In the genomic region with DNA sequence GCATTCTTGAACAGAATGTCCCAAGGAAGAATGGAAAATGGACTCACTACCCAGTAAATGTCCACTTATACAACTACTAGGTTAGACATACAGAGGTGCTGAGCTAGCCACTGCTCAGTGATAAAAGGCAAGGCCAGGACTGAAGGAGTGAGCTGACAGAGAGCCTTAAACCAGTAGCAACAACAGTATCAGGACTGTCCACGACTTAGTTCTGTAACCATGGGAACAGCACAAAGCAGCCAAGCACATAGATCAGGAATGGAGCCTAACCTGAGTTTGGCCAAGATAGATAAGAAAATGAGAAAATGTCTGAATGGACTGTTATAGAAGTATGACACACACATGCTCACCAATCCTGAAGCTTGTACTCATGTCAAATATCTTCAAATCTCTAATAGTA, we compare ENCODE assay signal across 21 mouse cellular contexts.
"Had no signal": no experiment of that assay in that cellular context is flagged by ENCODE, and none has a peak within 500 bp of the region (broad histone marks: within the 10 kb centered on the region; RNA-seq: fewer than 3 reads in every experiment).

No protein-coding gene starts in this region.

- H3K36me3 ChIP-seq: intestine, embryonic 15.5 days; limb, embryonic 10.5 days; limb, embryonic 13.5 days; liver, embryonic 12.5 days; liver, embryonic 15.5 days; lung, embryonic 15.5 days; neural tube, embryonic 12.5 days; neural tube, embryonic 15.5 days; stomach, embryonic 15.5 days had no signal

- H3K4me2 ChIP-seq: intestine, embryonic 15.5 days; limb, embryonic 13.5 days; liver, embryonic 12.5 days; liver, embryonic 15.5 days; lung, embryonic 15.5 days; neural tube, embryonic 12.5 days; neural tube, embryonic 15.5 days; stomach, embryonic 15.5 days had no signal

- H3K9ac ChIP-seq: intestine, embryonic 15.5 days; limb, embryonic 13.5 days; liver, embryonic 12.5 days; liver, embryonic 15.5 days; lung, embryonic 15.5 days; neural tube, embryonic 12.5 days; neural tube, embryonic 15.5 days; stomach, embryonic 15.5 days had no signal

- H3K4me3 ChIP-seq: intestine, embryonic 15.5 days; limb, embryonic 10.5 days; limb, embryonic 13.5 days; liver, embryonic 12.5 days; liver, embryonic 15.5 days; lung, embryonic 15.5 days; neural tube, embryonic 12.5 days; neural tube, embryonic 15.5 days; stomach, embryonic 15.5 days had no signal

- DNase-seq: kidney, adult 11 months; kidney, adult 9 months; kidney, postnatal 14 days; kidney, postnatal 4 days; liver; lung, adult 18-20 months; lung, postnatal 14 days; lung, postnatal 4 days; right cerebral cortex, adult 18-20 months; right cerebral cortex, postnatal 25 days; spleen, adult 18-20 months; thymus, postnatal 25 days had no signal

- H3K27ac ChIP-seq: intestine, embryonic 15.5 days; limb, embryonic 10.5 days; limb, embryonic 13.5 days; liver, embryonic 12.5 days; liver, embryonic 15.5 days; lung, embryonic 15.5 days; neural tube, embryonic 12.5 days; neural tube, embryonic 15.5 days; stomach, embryonic 15.5 days had no signal

- ATAC-seq: intestine, embryonic 15.5 days; liver, embryonic 12.5 days had no signal

- H3K4me1 ChIP-seq: intestine, embryonic 15.5 days; limb, embryonic 10.5 days; limb, embryonic 13.5 days; liver, embryonic 12.5 days; liver, embryonic 15.5 days; lung, embryonic 15.5 days; neural tube, embryonic 12.5 days; stomach, embryonic 15.5 days had no signal

- H3K27me3 ChIP-seq: intestine, embryonic 15.5 days; limb, embryonic 13.5 days; liver, embryonic 12.5 days; liver, embryonic 15.5 days; lung, embryonic 15.5 days; neural tube, embryonic 12.5 days; neural tube, embryonic 15.5 days; stomach, embryonic 15.5 days had no signal

- H3K9me3 ChIP-seq: intestine, embryonic 15.5 days; limb, embryonic 10.5 days; limb, embryonic 13.5 days; liver, embryonic 12.5 days; liver, embryonic 15.5 days; lung, embryonic 15.5 days; neural tube, embryonic 12.5 days; neural tube, embryonic 15.5 days; stomach, embryonic 15.5 days had no signal
